Mouse (Mus musculus) midbrain, embryonic 14.5 days (tissue): Measurements from ENCODE around the gene Plcb2. TPM values are rescaled to one million over a fixed set of nuclear protein-coding genes. Genes with fewer than 3 reads are reported as not detected.

Source experiments
- ATAC-seq: fragments of 200-750 bp; cut with Nextera tagmentation; 2 replicates; pipeline ENCODE4 v1.8.0; 2017; ENCODE audit warnings: moderate number of reproducible peaks, moderate library complexity; ENCODE audit not compliant: low FRiP score, low TSS enrichment
- DNase-seq: peaks from one replicate; pipeline ENCODE4 v3.0.0-alpha.2; 2015
- H3K27ac ChIP-seq: fragments of 300-500 bp; sonication (generic); replicated peaks from 2 replicates; pipeline ENCODE4 v1.5.1; 2014; ENCODE audit warnings: mild to moderate bottlenecking, low read depth, low read length, moderate library complexity
- H3K27me3 ChIP-seq: fragments of 300-500 bp; sonication (generic); 2 replicates; pipeline ENCODE4 v1.6.1; 2014; ENCODE audit warnings: low read length, control low read depth, mixed read lengths; ENCODE audit not compliant: control insufficient read depth, insufficient read depth
- H3K36me3 ChIP-seq: fragments of 300-500 bp; sonication (generic); 2 replicates; pipeline ENCODE4 v1.6.1; 2014; ENCODE audit warnings: low read length, control low read depth; ENCODE audit not compliant: control insufficient read depth, insufficient read depth
- H3K4me1 ChIP-seq: fragments of 300-500 bp; sonication (generic); 2 replicates; pipeline ENCODE4 v1.6.1; 2014; ENCODE audit warnings: mild to moderate bottlenecking, antibody characterized with exemption, low read length, control low read depth; ENCODE audit not compliant: control insufficient read depth, insufficient read depth
- H3K4me2 ChIP-seq: fragments of 300-500 bp; sonication (generic); 2 replicates; pipeline ENCODE4 v1.6.1; 2014; ENCODE audit warnings: mild to moderate bottlenecking, low read length, moderate library complexity
- H3K4me3 ChIP-seq: fragments of 300-500 bp; sonication (generic); replicated peaks from 2 replicates; pipeline ENCODE4 v1.5.1; 2014; ENCODE audit warnings: low read depth, low read length
- H3K9ac ChIP-seq: fragments of 300-500 bp; sonication (generic); replicated peaks from 2 replicates; pipeline ENCODE4 v1.6.1; 2014; ENCODE audit warnings: mild to moderate bottlenecking, low read length, moderate library complexity
- H3K9me3 ChIP-seq: fragments of 300-500 bp; sonication (generic); 2 replicates; pipeline ENCODE4 v1.6.1; 2016; ENCODE audit warnings: low read length, control low read depth, mixed read lengths; ENCODE audit not compliant: control insufficient read depth
- WGBS: fragments of 180-500 bp; shearing (Covaris S2); extraction: QIAGEN DNeasy Blood & Tissue Kit; methylation state at CpG from one replicate; pipeline ENCODE4 v1.1.7; 2014; 5-methylcytosine and 5-hydroxymethylcytosine counted together
- polyA plus RNA-seq: library from polyadenylated mRNA; unstranded; fragments of >200 nt; fragmentation: Nextera tagmentation; extraction: Ambion mirVana; gene quantifications from 2 replicates; pipeline ENCODE4 v1.2.1, GENCODE M21; 2014

Gene Plcb2
- polyA plus RNA-seq, 1 experiment from 2014 or later = 0.74 TPM

GRCm38 (mm10) chr2:118764094-118764831, 36.0 kb upstream of the Plcb2 start:
- no peaks in the 10 kb centered on the region for H3K36me3 ChIP-seq
- no peak overlapping the region for H3K9ac ChIP-seq
- DNase-seq (peak; percentile 82), ATAC-seq (no peak)
- H3K4me3 ChIP-seq = no peak overlapping the region
- H3K27ac ChIP-seq = no peak overlapping the region
- H3K4me1 ChIP-seq = peaks cover 26% of the 10 kb centered on the region
- 21% methylated on average over 11 of the region's 11 CpGs for WGBS
- no peaks in the 10 kb centered on the region for H3K9me3 ChIP-seq
- no peaks in the 10 kb centered on the region for H3K27me3 ChIP-seq
- no peak overlapping the region for H3K4me2 ChIP-seq

- no peak overlapping the region for H3K9ac ChIP-seq
- WGBS = 59% methylated on average over 7 of the region's 7 CpGs
- H3K9me3 ChIP-seq = no peaks in the 10 kb centered on the region
- H3K4me3 ChIP-seq = no peak overlapping the region
- no peaks in the 10 kb centered on the region for H3K36me3 ChIP-seq
- no peaks in the 10 kb centered on the region for H3K27me3 ChIP-seq
- H3K4me2 ChIP-seq = no peak overlapping the region
- DNase-seq (no peak), ATAC-seq (no peak)
- H3K4me1 ChIP-seq = peaks cover 26% of the 10 kb centered on the region
- peak overlapping the region; percentile 95 for H3K27ac ChIP-seq
Measured at GRCm38 (mm10) chr2:118763469-118763868, 35.2 kb upstream of the Plcb2 start.

- DNase-seq (no peak), ATAC-seq (no peak)
- Histone ChIP-seq H3K27ac (peak overlapping the region; percentile 95), H3K9me3 (no peaks in the 10 kb centered on the region), H3K4me2 (peak overlapping the region; percentile 47), H3K36me3 (no peaks in the 10 kb centered on the region), H3K4me1 (peaks cover 26% of the 10 kb centered on the region), H3K4me3 (no peak overlapping the region), H3K9ac (peak overlapping the region; percentile 36; the same call in 1 of the 2 replicates), H3K27me3 (no peaks in the 10 kb centered on the region)
- WGBS = 15% methylated on average over 10 of the region's 10 CpGs
Measured at GRCm38 (mm10) chr2:118762784-118763148, 34.5 kb upstream of the Plcb2 start.

GRCm38 (mm10) chr2:118761906-118762783, 33.9 kb upstream of the Plcb2 start, which contains the start of gene Ccdc9b:
TSS of gene Ccdc9b (minus strand) at chr2:118762661.
- H3K27me3 ChIP-seq = no peaks in the 10 kb centered on the region
- no peaks in the 10 kb centered on the region for H3K9me3 ChIP-seq
- DNase-seq (peak; percentile 87), ATAC-seq (peak; percentile 75)
- H3K4me3 ChIP-seq = peak within 1 kb of the TSS; percentile 15; the same call in 1 of the 2 replicates
- H3K9ac ChIP-seq = peak within 1 kb of the TSS; percentile 36
- peak within 1 kb of the TSS; percentile 95 for H3K27ac ChIP-seq
- no peaks in the 10 kb centered on the region for H3K36me3 ChIP-seq
- peak within 1 kb of the TSS; percentile 47 for H3K4me2 ChIP-seq
- 3% methylated on average over 29 of the region's 29 CpGs for WGBS
- H3K4me1 ChIP-seq = peaks cover 26% of the 10 kb centered on the region

DNA sequence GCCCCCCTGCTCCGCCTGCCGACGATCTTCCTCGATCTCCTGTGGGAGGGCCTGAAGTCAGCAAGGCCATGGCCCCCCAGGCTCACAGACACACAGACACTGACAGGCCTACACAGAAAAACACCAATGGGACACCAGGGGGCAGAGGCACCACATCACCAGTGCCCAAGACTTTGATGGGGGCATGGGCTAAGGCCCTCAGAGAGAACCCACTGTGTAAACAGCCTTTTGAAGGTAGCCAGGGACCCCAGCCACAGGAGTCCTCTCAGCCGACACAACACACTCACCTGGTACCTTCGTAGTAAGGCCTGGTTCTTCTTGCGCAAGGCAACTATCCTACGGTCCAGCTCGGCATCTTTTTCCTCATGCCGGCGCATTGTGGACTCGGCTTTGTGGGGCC, 33.1 kb upstream of the Plcb2 start:
- Histone ChIP-seq H3K27me3 (no peaks in the 10 kb centered on the region), H3K4me3 (no peak overlapping the region), H3K9ac (peak overlapping the region; percentile 36; the same call in 1 of the 2 replicates), H3K27ac (peak overlapping the region; percentile 95), H3K4me1 (peaks cover 26% of the 10 kb centered on the region), H3K9me3 (no peaks in the 10 kb centered on the region), H3K4me2 (peak overlapping the region; percentile 47), H3K36me3 (no peaks in the 10 kb centered on the region)
- DNase-seq (no peak), ATAC-seq (no peak)
- WGBS = 81% methylated on average over 12 of the region's 12 CpGs

- DNase-seq (no peak), ATAC-seq (no peak)
- 92% methylated on average over 11 of the region's 11 CpGs for WGBS
- Histone ChIP-seq H3K4me3 (no peak overlapping the region), H3K27me3 (no peaks in the 10 kb centered on the region), H3K27ac (no peak overlapping the region), H3K4me1 (peaks cover 26% of the 10 kb centered on the region), H3K4me2 (no peak overlapping the region), H3K36me3 (no peaks in the 10 kb centered on the region), H3K9me3 (no peaks in the 10 kb centered on the region), H3K9ac (no peak overlapping the region)
Measured at GRCm38 (mm10) chr2:118760311-118761025, 32.2 kb upstream of the Plcb2 start.

DNA sequence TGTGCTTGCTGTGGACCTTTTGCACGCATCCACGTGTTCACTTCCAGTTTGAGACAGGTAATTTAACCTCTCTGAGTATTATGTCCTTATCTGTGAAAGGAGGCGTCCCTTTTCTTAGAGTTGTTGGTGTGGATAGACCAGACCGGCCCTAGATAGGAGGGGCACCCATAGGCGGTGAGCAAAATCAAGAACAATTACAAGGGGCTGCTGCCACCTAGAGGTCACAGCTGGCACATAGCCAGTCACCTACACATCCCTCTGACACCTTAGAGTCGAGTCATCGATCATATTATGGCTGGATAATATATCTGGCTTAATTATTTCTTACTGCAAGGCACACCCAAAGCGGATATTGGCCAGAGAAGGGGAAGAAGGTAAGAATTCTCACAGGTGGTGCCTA, 31.6 kb upstream of the Plcb2 start:
- Histone ChIP-seq H3K9ac (no peak overlapping the region; the same call in 1 of the 2 replicates), H3K27ac (no peak overlapping the region), H3K9me3 (no peaks in the 10 kb centered on the region), H3K4me1 (peaks cover 26% of the 10 kb centered on the region), H3K4me3 (no peak overlapping the region), H3K27me3 (no peaks in the 10 kb centered on the region), H3K36me3 (no peaks in the 10 kb centered on the region), H3K4me2 (peak overlapping the region; percentile 29)
- ATAC-seq = peak; percentile 51; the same call in 1 of the 2 replicates
- 9% methylated on average over 8 of the region's 8 CpGs for WGBS
- DNase-seq = peak; percentile 88

DNA sequence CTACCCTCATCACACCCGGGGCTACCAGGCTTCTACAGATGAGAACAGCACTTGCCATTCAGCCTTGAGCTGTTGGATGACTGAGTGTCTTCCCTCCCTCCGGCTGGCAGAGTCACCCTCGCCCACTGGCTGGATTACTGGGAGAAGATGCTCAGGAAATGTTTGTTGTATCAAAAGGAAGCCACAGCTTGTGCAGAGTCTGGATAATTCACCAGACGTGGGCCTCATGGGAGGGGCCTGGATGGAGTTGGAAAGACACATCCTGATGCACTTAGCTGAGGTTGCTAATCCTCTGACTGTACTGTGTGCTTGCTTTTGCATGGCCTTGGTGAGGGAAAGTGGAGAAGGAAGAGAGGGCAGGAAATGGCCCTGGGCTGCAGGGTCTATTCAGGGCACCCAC, 27.9 kb upstream of the Plcb2 start:
- Histone ChIP-seq H3K9me3 (no peaks in the 10 kb centered on the region), H3K4me1 (peaks cover 3% of the 10 kb centered on the region), H3K27ac (no peak overlapping the region), H3K4me3 (no peak overlapping the region), H3K27me3 (no peaks in the 10 kb centered on the region), H3K9ac (no peak overlapping the region), H3K36me3 (no peaks in the 10 kb centered on the region), H3K4me2 (no peak overlapping the region)
- DNase-seq (no peak), ATAC-seq (no peak)
- WGBS = 85% methylated on average over 4 of the region's 4 CpGs
